Mouse (Mus musculus) intestine, embryonic 15.5 days (tissue): ENCODE results near the gene App. TPM values are rescaled to one million over a fixed set of nuclear protein-coding genes. Genes with fewer than 3 reads are reported as not detected.

ENCODE experiments used
- ATAC-seq: fragments of 200-750 bp; cut with Nextera tagmentation; 2 replicates; pipeline ENCODE4 v1.8.0; 2017; ENCODE audit warnings: moderate TSS enrichment, moderate library complexity
- H3K27ac ChIP-seq: fragments of 300-500 bp; sonication (generic); 2 replicates; pipeline ENCODE4 v1.5.1; 2015; ENCODE audit warnings: mild to moderate bottlenecking, inconsistent platforms
- H3K27me3 ChIP-seq: fragments of 300-500 bp; sonication (generic); replicated peaks from 2 replicates; pipeline ENCODE4 v1.6.1; 2015; ENCODE audit warnings: inconsistent platforms
- H3K36me3 ChIP-seq: fragments of 300-500 bp; sonication (generic); 2 replicates; pipeline ENCODE4 v1.6.1; 2015; ENCODE audit warnings: inconsistent platforms
- H3K4me1 ChIP-seq: fragments of 300-500 bp; sonication (generic); replicated peaks from 2 replicates; pipeline ENCODE4 v1.6.1; 2015; ENCODE audit warnings: inconsistent platforms
- H3K4me2 ChIP-seq: fragments of 300-500 bp; sonication (generic); replicated peaks from 2 replicates; pipeline ENCODE4 v1.6.1; 2015; ENCODE audit warnings: mild to moderate bottlenecking, inconsistent platforms
- H3K4me3 ChIP-seq: fragments of 300-500 bp; sonication (generic); replicated peaks from 2 replicates; pipeline ENCODE4 v1.5.1; 2015; ENCODE audit warnings: inconsistent platforms
- H3K9ac ChIP-seq: fragments of 300-500 bp; sonication (generic); 2 replicates; pipeline ENCODE4 v1.6.1; 2015; ENCODE audit warnings: inconsistent platforms
- H3K9me3 ChIP-seq: fragments of 300-500 bp; sonication (generic); 2 replicates; pipeline ENCODE4 v1.6.1; 2016; ENCODE audit warnings: inconsistent platforms
- whole genome bisulfite sequencing: fragments of 180-500 bp; shearing (Covaris S2); methylation state at CpG from one replicate; pipeline ENCODE4 v1.1.7; 2015; 5-methylcytosine and 5-hydroxymethylcytosine counted together
- polyA plus RNA-seq: library from polyadenylated mRNA; unstranded; fragments of >200 nt; fragmentation: Nextera tagmentation; extraction: Ambion mirVana; gene quantifications from 2 replicates; pipeline ENCODE4 v1.2.1, GENCODE M21; 2015

The App gene
- polyA plus RNA-seq, 1 experiment from 2014 or later, result 147 TPM

- no peak for ATAC-seq
- H3K27me3 ChIP-seq, result no peaks in the 10 kb centered on the region
- no peak overlapping the region for H3K27ac ChIP-seq
- no peak overlapping the region for H3K4me3 ChIP-seq
- WGBS, result 93% methylated on average over 12 of the region's 12 CpGs
- H3K4me2 ChIP-seq, result no peak overlapping the region
- H3K9ac ChIP-seq, result no peak overlapping the region
- H3K9me3 ChIP-seq, result no peaks in the 10 kb centered on the region
- H3K36me3 ChIP-seq, result no peaks in the 10 kb centered on the region
- no peaks in the 10 kb centered on the region for H3K4me1 ChIP-seq
Observed at GRCm38 (mm10) chr16:85030810-85031209, 142.8 kb downstream of the App start.

GRCm38 (mm10) chr16:85028396-85028795 lies 145.2 kb downstream of the App start:
- H3K4me2 ChIP-seq, result no peak overlapping the region
- 85% methylated on average over 4 of the region's 4 CpGs for WGBS
- ATAC-seq, result no peak
- no peak overlapping the region for H3K27ac ChIP-seq
- peaks cover 5% of the 10 kb centered on the region for H3K36me3 ChIP-seq
- no peak overlapping the region for H3K9ac ChIP-seq
- H3K27me3 ChIP-seq, result no peaks in the 10 kb centered on the region
- H3K4me1 ChIP-seq, result no peaks in the 10 kb centered on the region
- H3K4me3 ChIP-seq, result no peak overlapping the region
- no peaks in the 10 kb centered on the region for H3K9me3 ChIP-seq

- Histone ChIP-seq H3K36me3 (peaks cover 5% of the 10 kb centered on the region), H3K27ac (no peak overlapping the region), H3K4me1 (no peaks in the 10 kb centered on the region), H3K27me3 (no peaks in the 10 kb centered on the region), H3K4me3 (no peak overlapping the region), H3K9me3 (no peaks in the 10 kb centered on the region), H3K4me2 (no peak overlapping the region), H3K9ac (no peak overlapping the region)
- 97% methylated on average over 8 of the region's 8 CpGs for WGBS
- no peak for ATAC-seq
Observed at GRCm38 (mm10) chr16:85024706-85025105, 148.9 kb downstream of the App start.

GRCm38 (mm10) chr16:85023106-85023505 lies 150.5 kb downstream of the App start:
- 82% methylated on average over 3 of the region's 3 CpGs for WGBS
- no peak overlapping the region for H3K9ac ChIP-seq
- H3K4me1 ChIP-seq, result no peaks in the 10 kb centered on the region
- no peak overlapping the region for H3K4me2 ChIP-seq
- H3K27me3 ChIP-seq, result no peaks in the 10 kb centered on the region
- no peak overlapping the region for H3K27ac ChIP-seq
- no peak for ATAC-seq
- no peak overlapping the region for H3K4me3 ChIP-seq
- H3K9me3 ChIP-seq, result no peaks in the 10 kb centered on the region
- peaks cover 5% of the 10 kb centered on the region for H3K36me3 ChIP-seq

GRCm38 (mm10) chr16:85020696-85021323 lies 152.8 kb downstream of the App start:
- no peak overlapping the region for H3K9ac ChIP-seq
- ATAC-seq, result no peak
- H3K4me1 ChIP-seq, result no peaks in the 10 kb centered on the region
- peaks cover 5% of the 10 kb centered on the region for H3K36me3 ChIP-seq
- WGBS, result 71% methylated on average over 9 of the region's 9 CpGs
- no peaks in the 10 kb centered on the region for H3K27me3 ChIP-seq
- H3K27ac ChIP-seq, result no peak overlapping the region
- no peak overlapping the region for H3K4me2 ChIP-seq
- no peak overlapping the region for H3K4me3 ChIP-seq
- H3K9me3 ChIP-seq, result no peaks in the 10 kb centered on the region

GRCm38 (mm10) chr16:85019273-85019672 lies 154.3 kb downstream of the App start:
- no peak overlapping the region for H3K9ac ChIP-seq
- no peak overlapping the region for H3K27ac ChIP-seq
- peaks cover 5% of the 10 kb centered on the region; the same call in 1 of the 2 replicates for H3K36me3 ChIP-seq
- no peak overlapping the region for H3K4me2 ChIP-seq
- no peak for ATAC-seq
- no peaks in the 10 kb centered on the region for H3K4me1 ChIP-seq
- H3K4me3 ChIP-seq, result no peak overlapping the region
- WGBS, result 85% methylated on average over 5 of the region's 5 CpGs
- H3K27me3 ChIP-seq, result no peaks in the 10 kb centered on the region
- no peaks in the 10 kb centered on the region for H3K9me3 ChIP-seq

- H3K4me1 ChIP-seq, result no peaks in the 10 kb centered on the region
- no peak overlapping the region for H3K9ac ChIP-seq
- peaks cover 9% of the 10 kb centered on the region; the same call in 1 of the 2 replicates for H3K36me3 ChIP-seq
- no peak for ATAC-seq
- no peak overlapping the region for H3K27ac ChIP-seq
- no peaks in the 10 kb centered on the region for H3K9me3 ChIP-seq
- WGBS, result 79% methylated on average over 7 of the region's 7 CpGs
- H3K4me2 ChIP-seq, result no peak overlapping the region
- no peak overlapping the region for H3K4me3 ChIP-seq
- H3K27me3 ChIP-seq, result no peaks in the 10 kb centered on the region
Observed at GRCm38 (mm10) chr16:85017845-85018244, 155.7 kb downstream of the App start.

GRCm38 (mm10) chr16:85012695-85013094 lies 160.9 kb downstream of the App start:
- 92% methylated on average over 3 of the region's 3 CpGs for WGBS
- peaks cover 10% of the 10 kb centered on the region; the same call in 1 of the 2 replicates for H3K36me3 ChIP-seq

GRCm38 (mm10) chr16:85012172-85012571 lies 161.4 kb downstream of the App start:
- Histone ChIP-seq H3K4me2 (no peak overlapping the region), H3K27ac (no peak overlapping the region), H3K9me3 (no peaks in the 10 kb centered on the region), H3K27me3 (no peaks in the 10 kb centered on the region), H3K4me3 (no peak overlapping the region), H3K4me1 (no peaks in the 10 kb centered on the region), H3K9ac (no peak overlapping the region), H3K36me3 (peaks cover 10% of the 10 kb centered on the region; the same call in 1 of the 2 replicates)
- WGBS, result 96% methylated on average over 5 of the region's 5 CpGs
- ATAC-seq, result no peak

More at GRCm38 (mm10) chr16:85012695-85013094, 160.9 kb downstream of the App start:
- H3K27ac ChIP-seq, result no peak overlapping the region
- no peak overlapping the region for H3K9ac ChIP-seq
- no peaks in the 10 kb centered on the region for H3K9me3 ChIP-seq
- no peak for ATAC-seq
- H3K27me3 ChIP-seq, result no peaks in the 10 kb centered on the region
- no peak overlapping the region for H3K4me3 ChIP-seq
- H3K4me1 ChIP-seq, result no peaks in the 10 kb centered on the region
- no peak overlapping the region for H3K4me2 ChIP-seq

GRCm38 (mm10) chr16:85010651-85011050 lies 162.9 kb downstream of the App start:
- 98% methylated on average over 2 of the region's 2 CpGs for WGBS
- no peak overlapping the region for H3K9ac ChIP-seq
- H3K27ac ChIP-seq, result no peak overlapping the region
- H3K9me3 ChIP-seq, result no peaks in the 10 kb centered on the region
- no peak overlapping the region for H3K4me2 ChIP-seq
- no peak overlapping the region for H3K4me3 ChIP-seq
- H3K27me3 ChIP-seq, result no peaks in the 10 kb centered on the region
- H3K4me1 ChIP-seq, result no peaks in the 10 kb centered on the region
- H3K36me3 ChIP-seq, result peaks cover 10% of the 10 kb centered on the region; the same call in 1 of the 2 replicates
- ATAC-seq, result no peak

- ATAC-seq, result no peak
- no peaks in the 10 kb centered on the region for H3K9me3 ChIP-seq
- H3K4me3 ChIP-seq, result no peak overlapping the region
- H3K4me1 ChIP-seq, result no peaks in the 10 kb centered on the region
- WGBS, result 80% methylated on average over 9 of the region's 9 CpGs
- H3K36me3 ChIP-seq, result peaks cover 5% of the 10 kb centered on the region; the same call in 1 of the 2 replicates
- H3K27ac ChIP-seq, result no peak overlapping the region
- H3K9ac ChIP-seq, result no peak overlapping the region
- H3K4me2 ChIP-seq, result no peak overlapping the region
- no peaks in the 10 kb centered on the region for H3K27me3 ChIP-seq
Observed at GRCm38 (mm10) chr16:85008866-85009645, 164.5 kb downstream of the App start.

GRCm38 (mm10) chr16:85001939-85002556 lies 171.5 kb downstream of the App start:
- peaks cover 3% of the 10 kb centered on the region for H3K36me3 ChIP-seq
- H3K4me2 ChIP-seq, result no peak overlapping the region
- no peak overlapping the region for H3K9ac ChIP-seq
- H3K9me3 ChIP-seq, result no peaks in the 10 kb centered on the region
- no peak for ATAC-seq
- no peak overlapping the region for H3K27ac ChIP-seq
- no peaks in the 10 kb centered on the region for H3K4me1 ChIP-seq
- H3K27me3 ChIP-seq, result no peaks in the 10 kb centered on the region
- no peak overlapping the region for H3K4me3 ChIP-seq
- WGBS, result 95% methylated on average over 5 of the region's 5 CpGs
